Mouse (Mus musculus) lung, adult 2 months (tissue): Measurements from ENCODE around the gene Slfn9.
"Not testable (repeated sequence)": the region's sequence is repeated elsewhere in the genome, so short reads cannot be mapped to it uniquely, and the experiment has no call there.

ENCODE experiments used
- CTCF ChIP-seq: fragments of 200-500 bp; IDR thresholded peaks from 2 replicates; pipeline ENCODE4 v1.5.1; 2011; ENCODE audit warnings: mild to moderate bottlenecking, low read length, control low read depth; ENCODE audit not compliant: insufficient read depth
- POLR2A ChIP-seq: fragments of 200-500 bp; IDR thresholded peaks from 2 replicates; pipeline ENCODE4 v1.6.1; 2011; ENCODE audit warnings: low read depth, mild to moderate bottlenecking, control low read depth, low read length, borderline replicate concordance; ENCODE audit errors: extremely low read depth

- TF ChIP-seq CTCF, POLR2A: not testable (repeated sequence)
Measured at GRCm38 (mm10) chr11:83019561-83020519, 28.2 kb upstream of the Slfn9 start.
